Mouse (Mus musculus) gastrocnemius, postnatal 4 days (tissue): ENCODE measurements at regions not wholly inside any gene's neighbourhood (a gene's known extent, or its start where the extent isn't known, plus 50 kb on each side); places are given as distances from the start of the nearest gene placed in this dataset. TPM values are rescaled to one million over a fixed set of nuclear protein-coding genes. Genes with fewer than 3 reads are reported as not detected.
A peak's percentile ranks its signal among the peaks of the same experiment; 100 is the strongest.
"Not testable (repeated sequence)": the region's sequence is repeated elsewhere in the genome, so short reads cannot be mapped to it uniquely, and the experiment has no call there.

Experiments used
- DNase-seq, 2 experiments: peaks; one replicate each; pipeline ENCODE4 v3.0.0; 2021 to 2022; ENCODE audit warnings: low spot score in 2 of 2, mixed read lengths in 2 of 2
- microRNA-seq: library from miRNA; unstranded; fragments of <30 nt; microRNA quantifications from one replicate; pipeline ENCODE4 v1.2.0, GENCODE M21; 2021

- DNase-seq = not testable (repeated sequence)
These were observed 203.5 kb upstream of the Asrgl1 start for GRCm38 (mm10) chr19:9338971-9339370.

- not testable (repeated sequence) for DNase-seq
These were observed 202.0 kb upstream of the Asrgl1 start for GRCm38 (mm10) chr19:9337447-9337846.

- DNase-seq = not testable (repeated sequence)
These were observed 182.5 kb upstream of the Asrgl1 start for GRCm38 (mm10) chr19:9317932-9318331.

- not testable (repeated sequence) for DNase-seq
These were observed 180.7 kb upstream of the Asrgl1 start for GRCm38 (mm10) chr19:9316162-9316561.

GRCm38 (mm10) chr19:9283176-9283575 is 147.7 kb upstream of the Asrgl1 start:
- peak in 1 of 2 experiments; percentile 14 for DNase-seq

GRCm38 (mm10) chr19:9234676-9235075 is 99.2 kb upstream of the Asrgl1 start:
- DNase-seq = not testable (repeated sequence)

Small RNA genes lying in the stretch of these regions (microRNA-seq; reads per million reads assigned to microRNA genes)
- not detected for gene Gm24543
